Mouse (Mus musculus) kidney, postnatal 0 days (tissue): Measurements from ENCODE around the gene Ramp3. TPM values are rescaled to one million over a fixed set of nuclear protein-coding genes. Genes with fewer than 3 reads are reported as not detected.
A peak's percentile ranks its signal among the peaks of the same experiment; 100 is the strongest.
"Not testable (repeated sequence)": the region's sequence is repeated elsewhere in the genome, so short reads cannot be mapped to it uniquely, and the experiment has no call there.

Experiments used
- ATAC-seq: fragments of 200-750 bp; cut with Nextera tagmentation; replicated peaks from 2 replicates; pipeline ENCODE4 v1.8.0; 2017; ENCODE audit warnings: low read depth, moderate number of reproducible peaks, moderate TSS enrichment, moderate library complexity; ENCODE audit not compliant: low FRiP score
- DNase-seq: peaks from one replicate; pipeline ENCODE4 v3.0.0-alpha.2; 2016; ENCODE audit warnings: low spot score
- H3K27ac ChIP-seq: fragments of 300-500 bp; sonication (generic); 2 replicates; pipeline ENCODE4 v1.5.1; 2014; ENCODE audit warnings: mild to moderate bottlenecking
- H3K27me3 ChIP-seq: fragments of 300-500 bp; sonication (generic); 2 replicates; pipeline ENCODE4 v1.6.1; 2014; ENCODE audit warnings: low read length, mixed read lengths; ENCODE audit not compliant: insufficient read depth
- H3K36me3 ChIP-seq: fragments of 300-500 bp; sonication (generic); 2 replicates; pipeline ENCODE4 v1.6.1; 2014; ENCODE audit warnings: low read length, mixed read lengths; ENCODE audit not compliant: insufficient read depth
- H3K4me1 ChIP-seq: fragments of 300-500 bp; sonication (generic); replicated peaks from 2 replicates; pipeline ENCODE4 v1.6.1; 2014; ENCODE audit warnings: antibody characterized with exemption, low read length, mixed read lengths; ENCODE audit not compliant: insufficient read depth
- H3K4me2 ChIP-seq: fragments of 300-500 bp; sonication (generic); 2 replicates; pipeline ENCODE4 v1.6.1; 2014; ENCODE audit warnings: mild to moderate bottlenecking, low read length, moderate library complexity, mixed read lengths
- H3K4me3 ChIP-seq: fragments of 300-500 bp; sonication (generic); replicated peaks from 2 replicates; pipeline ENCODE4 v1.5.1; 2014; ENCODE audit warnings: low read depth, low read length
- H3K9ac ChIP-seq: fragments of 300-500 bp; sonication (generic); 2 replicates; pipeline ENCODE4 v1.6.1; 2014; ENCODE audit warnings: low read depth, low read length
- H3K9me3 ChIP-seq: fragments of 300-500 bp; sonication (generic); replicated peaks from 2 replicates; pipeline ENCODE4 v1.6.1; 2016; ENCODE audit warnings: low read length, inconsistent platforms, mixed read lengths
- CTCF ChIP-seq: IDR thresholded peaks from 2 replicates; pipeline ENCODE4 v1.5.1; 2016; ENCODE audit warnings: antibody characterized with exemption, low read depth, mild to moderate bottlenecking, moderate library complexity
- WGBS: fragments of 180-500 bp; shearing (Covaris S2); extraction: QIAGEN DNeasy Blood & Tissue Kit; methylation state at CpG from one replicate; pipeline ENCODE4 v1.1.7; 2014; 5-methylcytosine and 5-hydroxymethylcytosine counted together
- polyA plus RNA-seq: library from polyadenylated mRNA; unstranded; fragments of >200 nt; fragmentation: Nextera tagmentation; extraction: Ambion mirVana; gene quantifications from 2 replicates; pipeline ENCODE4 v1.2.1, GENCODE M21; 2015

The Ramp3 gene
- polyA plus RNA-seq, 1 experiment from 2014 or later = 26.5 TPM

- no peaks in the 10 kb centered on the region for H3K36me3 ChIP-seq
- H3K4me1 ChIP-seq = no peaks in the 10 kb centered on the region
- no peak overlapping the region for H3K4me2 ChIP-seq
- no peaks in the 10 kb centered on the region for H3K27me3 ChIP-seq
- H3K4me3 ChIP-seq = no peak overlapping the region
- DNase-seq = no peak
- no peak for ATAC-seq
- 74% methylated on average over 6 of the region's 6 CpGs for WGBS
- no peak overlapping the region for H3K9ac ChIP-seq
- H3K27ac ChIP-seq = no peak overlapping the region
- no peak for TF ChIP-seq CTCF
- no peaks in the 10 kb centered on the region for H3K9me3 ChIP-seq
These were observed 13.8 kb upstream of the Ramp3 start for GRCm38 (mm10) chr11:6644566-6644965.

GRCm38 (mm10) chr11:6647831-6648724 is 10.2 kb upstream of the Ramp3 start:
- no peak for DNase-seq

GRCm38 (mm10) chr11:6650519-6650918 is 7.8 kb upstream of the Ramp3 start:
- no peak overlapping the region for H3K4me3 ChIP-seq
- H3K27ac ChIP-seq = no peak overlapping the region
- H3K9me3 ChIP-seq = no peaks in the 10 kb centered on the region
- no peak overlapping the region for H3K9ac ChIP-seq
- no peak for DNase-seq
- TF ChIP-seq CTCF = no peak
- H3K36me3 ChIP-seq = no peaks in the 10 kb centered on the region
- H3K4me2 ChIP-seq = no peak overlapping the region
- H3K27me3 ChIP-seq = no peaks in the 10 kb centered on the region
- WGBS = 58% methylated on average over 7 of the region's 7 CpGs
- no peak for ATAC-seq
- H3K4me1 ChIP-seq = no peaks in the 10 kb centered on the region

More at GRCm38 (mm10) chr11:6647831-6648724, 10.2 kb upstream of the Ramp3 start:
- peak; percentile 30; the same call in 1 of the 2 replicates for TF ChIP-seq CTCF
- Histone ChIP-seq H3K9me3 (no peaks in the 10 kb centered on the region), H3K36me3 (no peaks in the 10 kb centered on the region), H3K4me2 (no peak overlapping the region), H3K9ac (no peak overlapping the region), H3K27ac (no peak overlapping the region), H3K4me1 (no peaks in the 10 kb centered on the region), H3K27me3 (no peaks in the 10 kb centered on the region), H3K4me3 (no peak overlapping the region)
- no peak for ATAC-seq
- 61% methylated on average over 9 of the region's 9 CpGs for WGBS

- not testable (repeated sequence) for H3K36me3 ChIP-seq, H3K4me3 ChIP-seq, H3K27ac ChIP-seq, H3K4me1 ChIP-seq, H3K4me2 ChIP-seq, ATAC-seq, H3K9ac ChIP-seq, H3K9me3 ChIP-seq, H3K27me3 ChIP-seq, DNase-seq
- WGBS = 81% methylated on average over 3 of the region's 3 CpGs
- TF ChIP-seq CTCF = peak; percentile 53
These were observed 5.3 kb upstream of the Ramp3 start for GRCm38 (mm10) chr11:6652978-6653377.

- 0% methylated on average over 2 of the region's 2 CpGs for WGBS
- DNase-seq (peak; percentile 96), ATAC-seq (0 out of 2 replicates have a peak, but pooled peaks have one; percentile 38)
- no peaks in the 10 kb centered on the region for H3K27me3 ChIP-seq
- H3K4me2 ChIP-seq = no peak overlapping the region
- peak; percentile 97 for TF ChIP-seq CTCF
- no peak overlapping the region for H3K4me3 ChIP-seq
- 0 out of 2 replicates have a peak, but pooled peaks cover 5% of the 10 kb centered on the region for H3K4me1 ChIP-seq
- no peak overlapping the region for H3K9ac ChIP-seq
- H3K27ac ChIP-seq = no peak overlapping the region
- no peaks in the 10 kb centered on the region for H3K36me3 ChIP-seq
- H3K9me3 ChIP-seq = no peaks in the 10 kb centered on the region
These were observed 3.4 kb upstream of the Ramp3 start for GRCm38 (mm10) chr11:6654903-6655302.

GRCm38 (mm10) chr11:6661206-6661605 is 2.9 kb downstream of the Ramp3 start:
- DNase-seq = peak; percentile 29
- Histone ChIP-seq H3K36me3 (no peaks in the 10 kb centered on the region), H3K4me1 (0 out of 2 replicates have a peak, but pooled peaks cover 5% of the 10 kb centered on the region), H3K4me2 (no peak overlapping the region), H3K9ac (no peak overlapping the region), H3K9me3 (no peaks in the 10 kb centered on the region), H3K4me3 (no peak overlapping the region), H3K27me3 (no peaks in the 10 kb centered on the region), H3K27ac (no peak overlapping the region)
- WGBS = 72% methylated on average over 14 of the region's 14 CpGs
- no peak for TF ChIP-seq CTCF
- ATAC-seq = no peak
